Mouse (Mus musculus): ENCODE measurements around the gene Dnase2b.

Dnase2b gene

DNA sequence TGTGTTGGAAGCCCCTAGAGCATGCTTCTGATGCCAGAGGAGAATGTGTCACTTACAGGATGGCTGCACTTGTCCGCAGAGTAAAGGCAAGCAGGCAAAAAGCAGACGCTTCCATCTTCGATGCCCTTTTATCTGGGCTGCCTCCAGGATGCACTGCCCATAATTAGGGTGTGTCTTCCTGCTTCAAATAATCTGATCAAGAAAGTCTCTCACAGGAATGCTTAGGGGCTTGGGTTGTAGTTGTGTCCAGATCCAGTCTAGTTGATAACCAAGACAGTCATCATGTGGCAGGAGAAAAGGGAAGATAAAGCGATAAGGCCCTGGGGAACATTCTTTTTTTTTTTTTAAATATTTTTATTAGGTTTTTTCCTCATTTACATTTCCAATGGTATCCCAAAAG, at the start of gene Dnase2b:
Gene Dnase2b, minus strand, starts transcription at position 101 of the 400 bp plus-strand sequence.
- DNase-seq (ENCODE audit: low read depth): no peak

GRCm38 (mm10) chr3:146661907-146662306, 46.5 kb upstream of the Dnase2b start:
- DNase-seq (ENCODE audit: low read depth): no peak

DNA sequence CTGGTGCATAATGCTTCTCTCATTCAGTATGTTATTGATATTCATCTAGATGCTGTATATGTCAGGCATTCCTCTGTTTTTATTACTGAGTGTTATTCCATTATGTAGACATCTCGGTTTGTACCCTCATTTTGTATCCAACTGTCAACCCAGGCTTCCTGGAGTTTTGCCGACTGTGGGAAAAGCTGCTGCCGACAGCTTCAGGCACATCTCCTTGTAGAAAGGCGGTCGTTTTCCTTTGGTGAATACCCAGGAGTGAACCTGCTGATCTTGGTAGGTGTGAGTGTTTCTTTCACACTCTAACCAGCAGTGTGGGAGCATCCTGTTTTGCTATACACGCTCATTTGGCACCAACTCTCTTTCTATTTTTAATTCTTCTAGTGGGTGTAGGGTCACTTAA, 45.6 kb upstream of the Dnase2b start:
- DNase-seq (ENCODE audit: low read depth): no peak

DNA sequence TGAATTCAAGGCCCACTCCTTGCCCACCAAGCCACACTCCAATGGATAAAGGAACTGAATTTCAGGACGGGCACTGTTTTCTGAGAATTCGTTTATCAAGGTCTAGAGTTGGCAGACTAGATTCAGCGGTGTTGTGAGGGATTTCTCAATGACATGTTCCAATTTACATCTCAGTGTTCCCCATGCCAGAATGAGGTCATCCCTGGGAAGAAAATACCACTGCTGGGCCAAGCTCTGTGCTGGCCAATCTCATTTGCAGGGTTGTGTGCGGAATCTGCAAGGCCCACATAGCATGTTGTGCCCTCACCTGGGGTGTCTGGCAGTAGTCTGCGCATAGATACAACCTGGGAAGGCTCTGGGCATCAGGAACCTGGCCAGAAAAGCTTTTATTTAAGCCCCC, 43.9 kb upstream of the Dnase2b start:
- no peak for DNase-seq (ENCODE audit: low read depth)

DNA sequence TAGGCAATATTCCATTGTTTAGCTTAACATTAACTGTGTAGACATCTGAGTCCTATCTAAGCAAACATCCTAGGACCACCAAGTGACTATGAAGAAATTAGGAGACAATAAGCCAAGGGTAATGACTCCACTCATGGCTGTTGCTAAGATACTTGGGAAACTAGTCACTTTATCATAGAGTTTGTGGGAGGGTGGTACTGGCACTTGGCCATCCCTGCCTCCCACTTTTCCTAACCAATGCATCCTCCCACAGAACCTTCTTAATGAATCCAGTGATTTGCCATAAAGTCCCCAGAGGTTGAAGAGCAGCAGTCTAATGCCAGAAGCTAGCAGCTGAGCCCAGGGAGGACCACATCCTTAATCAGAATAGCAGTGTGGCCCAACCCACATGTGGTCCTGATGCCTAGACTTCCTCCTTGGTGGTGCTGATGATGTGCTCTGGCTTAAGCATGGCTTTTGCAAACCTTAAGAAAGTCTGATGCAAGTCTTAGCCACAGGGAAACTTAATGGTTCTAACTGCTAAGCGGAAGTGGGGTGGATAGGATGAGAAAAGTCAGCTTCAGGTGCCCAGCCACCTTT, 42.8 kb upstream of the Dnase2b start:
- DNase-seq (ENCODE audit: low read depth): no peak

DNA sequence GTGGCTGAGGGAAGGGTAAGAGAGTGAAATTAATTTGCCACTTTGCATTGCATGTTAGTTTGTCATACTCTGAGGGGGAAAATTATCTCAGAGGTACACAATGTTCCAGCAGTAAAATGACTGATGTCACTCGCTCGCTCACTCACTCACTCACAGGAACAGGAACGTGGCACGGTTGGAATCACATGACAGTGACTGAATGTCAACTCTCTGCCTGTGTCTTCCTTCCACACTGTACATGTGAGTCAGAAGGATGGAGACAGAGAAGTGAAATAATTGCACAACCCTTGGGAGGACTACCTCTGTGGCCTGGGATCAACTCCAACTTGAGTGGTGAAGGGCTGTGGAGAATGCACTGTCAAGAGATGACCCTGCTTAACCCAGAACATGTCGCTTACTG, 42.0 kb upstream of the Dnase2b start:
- no peak for DNase-seq (ENCODE audit: low read depth)

GRCm38 (mm10) chr3:146655111-146655577, 39.7 kb upstream of the Dnase2b start:
- DNase-seq (ENCODE audit: low read depth): peak; percentile 23

GRCm38 (mm10) chr3:146653692-146654091, 38.3 kb upstream of the Dnase2b start:
- peak; percentile 30 for DNase-seq (ENCODE audit: low read depth)

- no peak for DNase-seq (ENCODE audit: low read depth)
Observed at GRCm38 (mm10) chr3:146652431-146652830, 37.0 kb upstream of the Dnase2b start.

DNA sequence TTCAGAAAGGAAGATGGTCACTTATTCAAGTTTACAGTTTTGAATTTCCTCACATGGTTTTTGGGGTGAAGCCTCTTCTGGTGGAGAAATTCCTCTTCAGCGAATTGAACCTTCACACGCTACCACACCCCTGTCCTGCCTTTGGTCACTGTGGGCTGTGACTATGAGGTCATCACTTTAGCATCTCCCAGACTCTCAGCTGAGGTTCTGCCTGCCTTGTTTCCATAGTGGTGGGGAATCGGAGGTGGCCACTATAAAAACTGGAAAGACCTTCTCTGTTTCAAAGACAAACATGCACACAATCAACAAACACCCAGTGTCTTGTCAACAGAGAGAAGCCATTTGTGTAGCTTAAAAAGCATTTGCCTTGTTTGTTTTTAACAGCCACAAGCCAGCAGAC, 35.8 kb upstream of the Dnase2b start, which contains the start of gene 4930503B20Rik:
Gene 4930503B20Rik, minus strand, starts transcription at position 101 of the 400 bp plus-strand sequence.
- no peak for DNase-seq (ENCODE audit: low read depth)

- no peak for DNase-seq (ENCODE audit: low read depth)
Observed at GRCm38 (mm10) chr3:146650716-146651115, 35.3 kb upstream of the Dnase2b start.

- no peak for DNase-seq (ENCODE audit: low read depth)
Observed at GRCm38 (mm10) chr3:146649311-146649894, 34.0 kb upstream of the Dnase2b start.

- DNase-seq (ENCODE audit: low read depth): no peak
Observed at GRCm38 (mm10) chr3:146641818-146642427, 26.5 kb upstream of the Dnase2b start.

- DNase-seq (ENCODE audit: low read depth): no peak
Observed at GRCm38 (mm10) chr3:146632506-146632905, 17.1 kb upstream of the Dnase2b start.

GRCm38 (mm10) chr3:146628227-146628982, 13.0 kb upstream of the Dnase2b start:
- DNase-seq (ENCODE audit: low read depth): no peak

DNA sequence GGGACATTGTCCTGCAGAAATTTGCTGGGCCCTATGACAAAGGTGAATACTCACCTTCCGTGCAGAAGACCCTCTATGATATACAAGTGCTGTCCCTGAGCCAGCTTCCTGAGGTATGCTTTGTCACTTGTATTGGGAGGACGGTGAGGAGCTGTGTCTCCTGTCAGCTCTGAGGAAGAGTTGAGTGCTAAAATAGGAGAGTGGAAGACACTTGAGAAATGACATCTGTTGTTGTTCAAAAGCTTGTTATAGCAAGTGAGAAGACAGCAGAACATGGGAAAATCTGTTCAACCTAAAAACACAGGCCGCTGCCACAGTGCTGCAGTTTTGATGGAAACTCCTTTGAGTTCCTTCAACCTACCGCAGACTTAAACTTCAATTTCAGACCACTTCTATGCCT, 10.4 kb upstream of the Dnase2b start:
- DNase-seq (ENCODE audit: low read depth): no peak

DNA sequence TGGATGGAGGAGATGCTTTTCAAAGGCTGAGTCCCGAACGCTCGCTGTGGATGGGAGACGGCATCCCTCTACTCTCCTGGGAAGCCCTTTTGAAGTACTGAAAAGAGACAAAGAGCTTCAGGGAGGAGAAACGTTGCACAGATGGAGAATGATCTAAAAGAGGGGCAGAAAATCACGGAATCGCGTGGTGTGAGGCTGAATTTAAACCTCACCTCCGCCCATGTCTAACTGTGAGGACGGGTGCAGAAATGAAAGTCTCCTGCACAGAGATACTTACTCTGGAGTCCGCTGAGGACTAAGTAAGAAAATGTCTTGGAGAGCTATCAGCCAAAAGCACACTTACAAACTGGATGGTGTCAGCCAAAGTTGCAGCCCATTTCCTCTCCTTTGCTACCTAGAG, 6.6 kb upstream of the Dnase2b start:
- DNase-seq (ENCODE audit: low read depth): no peak

DNA sequence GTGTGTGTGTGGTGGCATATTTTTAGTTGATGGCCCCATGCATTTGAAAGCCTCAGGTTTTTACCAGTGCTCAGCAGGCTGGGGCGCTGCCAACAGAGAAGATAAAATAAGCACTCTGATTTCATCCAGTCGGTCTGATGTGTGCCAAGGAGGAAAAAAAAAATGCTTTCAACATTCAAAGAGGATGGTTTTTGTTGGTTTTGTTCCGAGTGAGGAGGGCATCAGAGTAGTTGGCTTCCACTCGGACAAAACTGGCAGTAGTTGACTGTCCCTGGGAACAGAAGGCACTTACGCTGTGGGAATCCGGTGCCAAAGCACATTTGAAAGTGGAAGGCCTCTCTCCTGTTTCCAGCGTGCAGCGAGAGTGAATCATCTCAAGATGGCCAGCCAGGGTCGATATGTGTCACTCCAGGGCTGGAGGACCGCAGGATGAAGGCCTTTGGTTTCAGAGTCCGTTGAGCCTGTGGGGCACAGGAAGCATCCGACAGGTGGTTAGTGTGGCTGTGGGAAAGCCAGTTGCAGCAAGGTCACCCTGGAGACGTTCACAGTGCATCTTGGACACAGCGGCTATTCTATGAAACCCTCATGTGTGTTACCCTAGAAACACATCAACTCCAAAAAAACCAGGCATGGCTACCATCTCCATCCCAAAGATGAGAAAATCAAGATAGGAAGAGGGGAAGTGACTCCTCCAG, 5.3 kb upstream of the Dnase2b start:
- DNase-seq (ENCODE audit: low read depth): no peak

GRCm38 (mm10) chr3:146620101-146620500, 4.7 kb upstream of the Dnase2b start:
- no peak for DNase-seq (ENCODE audit: low read depth)

- DNase-seq (ENCODE audit: low read depth): no peak
Observed at GRCm38 (mm10) chr3:146618357-146618756, 3.0 kb upstream of the Dnase2b start.

DNA sequence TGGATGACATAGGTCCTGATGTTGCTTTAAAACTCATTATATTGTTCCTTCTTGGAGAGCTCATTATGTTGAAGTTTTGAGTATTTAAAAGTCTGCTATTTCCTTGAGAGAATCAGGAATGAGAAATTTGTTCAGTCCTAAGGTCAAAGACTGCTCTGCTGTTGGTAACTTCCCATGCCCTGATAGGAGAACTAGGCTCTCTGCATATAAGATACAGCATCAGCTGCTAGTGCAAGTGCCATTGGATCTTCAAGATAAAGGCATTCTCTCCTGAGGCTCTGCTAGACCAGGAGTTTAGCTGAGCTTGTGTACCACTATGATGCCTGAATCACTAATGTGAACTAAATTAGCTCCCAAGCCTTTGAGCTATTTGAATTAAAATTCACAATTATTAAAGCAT, 2.5 kb upstream of the Dnase2b start:
- DNase-seq (ENCODE audit: low read depth): no peak

Measured in c-Kit-positive CD71-positive TER-119-negative erythroid progenitor cells, embryonic 14.5 days (primary cell).